Mouse (Mus musculus) hindbrain, postnatal 0 days (tissue): ENCODE measurements around the gene Rnf212b. TPM values are rescaled to one million over a fixed set of nuclear protein-coding genes. Genes with fewer than 3 reads are reported as not detected.

Experiments
- ATAC-seq: fragments of 200-750 bp; cut with Nextera tagmentation; 2 replicates; pipeline ENCODE4 v1.8.0; 2017; ENCODE audit warnings: mild to moderate bottlenecking, moderate TSS enrichment, moderate library complexity
- DNase-seq: peaks from one replicate; pipeline ENCODE4 v3.0.0-alpha.2; 2015; ENCODE audit warnings: low spot score
- H3K27ac ChIP-seq: fragments of 300-500 bp; sonication (generic); 2 replicates; pipeline ENCODE4 v1.5.1; 2014; ENCODE audit warnings: mild to moderate bottlenecking
- H3K27me3 ChIP-seq: fragments of 300-500 bp; sonication (generic); 2 replicates; pipeline ENCODE4 v1.6.1; 2014; ENCODE audit warnings: low read length, mixed read lengths; ENCODE audit not compliant: insufficient read depth
- H3K36me3 ChIP-seq: fragments of 300-500 bp; sonication (generic); 2 replicates; pipeline ENCODE4 v1.6.1; 2014; ENCODE audit warnings: low read length, mixed read lengths; ENCODE audit not compliant: insufficient read depth
- H3K4me1 ChIP-seq: fragments of 300-500 bp; sonication (generic); 2 replicates; pipeline ENCODE4 v1.6.1; 2014; ENCODE audit warnings: antibody characterized with exemption, low read length, mixed read lengths; ENCODE audit not compliant: insufficient read depth
- H3K4me2 ChIP-seq: fragments of 300-500 bp; sonication (generic); 2 replicates; pipeline ENCODE4 v1.6.1; 2014; ENCODE audit warnings: low read depth, mild to moderate bottlenecking, low read length, moderate library complexity, mixed read lengths
- H3K4me3 ChIP-seq: fragments of 300-500 bp; sonication (generic); 2 replicates; pipeline ENCODE4 v1.5.1; 2014; ENCODE audit warnings: low read length
- H3K9ac ChIP-seq: fragments of 300-500 bp; sonication (generic); replicated peaks from 2 replicates; pipeline ENCODE4 v1.6.1; 2014; ENCODE audit warnings: mild to moderate bottlenecking, low read length, moderate library complexity, mixed read lengths
- H3K9me3 ChIP-seq: fragments of 300-500 bp; sonication (generic); 2 replicates; pipeline ENCODE4 v1.6.1; 2016; ENCODE audit warnings: low read length, mixed read lengths
- CTCF ChIP-seq: IDR thresholded peaks from 2 replicates; pipeline ENCODE4 v1.5.1; 2016; ENCODE audit warnings: antibody characterized with exemption, control low read depth, low read depth
- WGBS: fragments of 180-500 bp; shearing (Covaris S2); extraction: QIAGEN DNeasy Blood & Tissue Kit; methylation state at CpG from one replicate; pipeline ENCODE4 v1.1.7; 2014; 5-methylcytosine and 5-hydroxymethylcytosine counted together
- polyA plus RNA-seq: library from polyadenylated mRNA; unstranded; fragments of >200 nt; fragmentation: Nextera tagmentation; extraction: Ambion mirVana; gene quantifications from 2 replicates; pipeline ENCODE4 v1.2.1, GENCODE M21; 2015
- total RNA-seq: library from RNA; depleted of rRNA; stranded (reverse); fragments of >200 nt; gene quantifications from 2 replicates; pipeline ENCODE4 v1.2.3, GENCODE M21; 2014

Rnf212b gene
- total and polyA plus RNA-seq, 2 experiments from 2014 or later = not detected

GRCm38 (mm10) chr14:54877048-54877715 is 63.2 kb downstream of the Rnf212b start, which contains the start of gene Ppp1r3e:
Gene Ppp1r3e (minus strand): TSS chr14:54877550.
- Histone ChIP-seq H3K27me3 (no peaks in the 10 kb centered on the region), H3K4me1 (no peaks in the 10 kb centered on the region; the same call in 1 of the 2 replicates), H3K36me3 (no peaks in the 10 kb centered on the region), H3K27ac (peak within 1 kb of the TSS; percentile 98), H3K9ac (peak within 1 kb of the TSS; percentile 89), H3K4me3 (peak within 1 kb of the TSS; percentile 77), H3K4me2 (peak within 1 kb of the TSS; percentile 94), H3K9me3 (no peaks in the 10 kb centered on the region)
- DNase-seq (peak; percentile 80), ATAC-seq (peak; percentile 86)
- WGBS = under 1% methylated on average over 58 of the region's 61 CpGs
- TF ChIP-seq CTCF = peak; percentile 42; the same call in 1 of the 2 replicates

- Histone ChIP-seq H3K4me1 (peaks cover 7% of the 10 kb centered on the region), H3K27me3 (no peaks in the 10 kb centered on the region), H3K9me3 (no peaks in the 10 kb centered on the region), H3K4me2 (peak within 1 kb of the TSS; percentile 60), H3K9ac (peak within 1 kb of the TSS; percentile 86), H3K4me3 (peak within 1 kb of the TSS; percentile 52), H3K36me3 (0 out of 2 replicates have a peak, but pooled peaks cover 4% of the 10 kb centered on the region), H3K27ac (peak within 1 kb of the TSS; percentile 93)
- DNase-seq (peak; percentile 92), ATAC-seq (peak; percentile 93)
- TF ChIP-seq CTCF = no peak
- under 1% methylated on average over 26 of the region's 27 CpGs for WGBS
These were observed 69.4 kb downstream of the Rnf212b start, which contains the start of the genes Bcl2l2 and Gm20521 for GRCm38 (mm10) chr14:54883154-54884021. Gene Bcl2l2 (plus strand): TSS chr14:54883377. Gene Gm20521 (plus strand): TSS chr14:54883441.

DNA sequence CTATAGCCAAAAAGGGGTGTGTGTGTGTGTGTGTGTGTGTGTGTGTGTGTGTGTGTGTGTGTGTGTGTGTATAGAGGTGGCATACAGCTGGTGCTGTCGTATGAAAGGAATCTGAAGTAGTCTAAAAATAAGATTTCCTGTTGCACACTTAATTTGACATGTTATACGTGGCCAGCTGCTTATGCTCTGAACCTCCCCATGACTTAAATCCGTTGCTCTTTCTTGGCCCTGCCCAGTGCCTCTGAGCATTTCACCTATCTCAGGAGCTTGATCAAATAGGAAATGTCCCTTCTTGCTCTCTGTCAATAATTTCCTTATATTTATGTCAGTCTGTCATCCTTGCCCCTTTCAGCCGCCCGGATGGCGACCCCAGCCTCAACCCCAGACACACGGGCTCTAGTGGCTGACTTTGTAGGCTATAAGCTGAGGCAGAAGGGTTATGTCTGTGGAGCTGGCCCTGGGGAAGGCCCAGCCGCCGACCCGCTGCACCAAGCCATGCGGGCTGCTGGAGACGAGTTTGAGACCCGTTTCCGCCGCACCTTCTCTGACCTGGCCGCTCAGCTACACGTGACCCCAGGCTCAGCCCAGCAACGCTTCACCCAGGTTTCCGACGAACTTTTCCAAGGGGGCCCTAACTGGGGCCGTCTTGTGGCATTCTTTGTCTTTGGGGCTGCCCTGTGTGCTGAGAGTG is 70.2 kb downstream of the Rnf212b start:
- no peak for TF ChIP-seq CTCF
- H3K4me3 ChIP-seq = peak overlapping the region; percentile 52
- DNase-seq = no peak
- 28% methylated on average over 21 of the region's 21 CpGs for WGBS
- H3K9ac ChIP-seq = peak overlapping the region; percentile 86
- peak overlapping the region; percentile 93 for H3K27ac ChIP-seq
- peak overlapping the region; percentile 60 for H3K4me2 ChIP-seq
- peak; percentile 5; the same call in 1 of the 2 replicates for ATAC-seq
- no peaks in the 10 kb centered on the region for H3K9me3 ChIP-seq
- 0 out of 2 replicates have a peak, but pooled peaks cover 4% of the 10 kb centered on the region for H3K36me3 ChIP-seq
- no peaks in the 10 kb centered on the region for H3K27me3 ChIP-seq
- peaks cover 7% of the 10 kb centered on the region for H3K4me1 ChIP-seq

GRCm38 (mm10) chr14:54885309-54885708 is 71.4 kb downstream of the Rnf212b start:
- H3K36me3 ChIP-seq = 0 out of 2 replicates have a peak, but pooled peaks cover 4% of the 10 kb centered on the region
- H3K9me3 ChIP-seq = no peaks in the 10 kb centered on the region
- H3K4me1 ChIP-seq = peaks cover 7% of the 10 kb centered on the region
- TF ChIP-seq CTCF = no peak
- DNase-seq (no peak), ATAC-seq (no peak)
- WGBS = 90% methylated on average over 11 of the region's 11 CpGs
- H3K27ac ChIP-seq = no peak overlapping the region
- no peak overlapping the region for H3K4me3 ChIP-seq
- no peak overlapping the region for H3K9ac ChIP-seq
- no peaks in the 10 kb centered on the region for H3K27me3 ChIP-seq
- no peak overlapping the region for H3K4me2 ChIP-seq

GRCm38 (mm10) chr14:54892200-54892599 is 78.3 kb downstream of the Rnf212b start, which contains the start of gene Pabpn1:
Gene Pabpn1 (plus strand): TSS chr14:54892500.
- Histone ChIP-seq H3K4me1 (no peaks in the 10 kb centered on the region), H3K27me3 (no peaks in the 10 kb centered on the region), H3K4me2 (peak within 1 kb of the TSS; percentile 56), H3K36me3 (peaks cover 14% of the 10 kb centered on the region; the same call in 1 of the 2 replicates), H3K9ac (0 out of 2 replicates have a peak within 1 kb of the TSS, but pooled peaks have one; percentile 28), H3K27ac (peak within 1 kb of the TSS; percentile 61; the same call in 1 of the 2 replicates), H3K9me3 (no peaks in the 10 kb centered on the region), H3K4me3 (peak within 1 kb of the TSS; percentile 96)
- WGBS = 94% methylated on average over 3 of the region's 3 CpGs
- ATAC-seq (no peak), DNase-seq (no peak)
- TF ChIP-seq CTCF = no peak

DNA sequence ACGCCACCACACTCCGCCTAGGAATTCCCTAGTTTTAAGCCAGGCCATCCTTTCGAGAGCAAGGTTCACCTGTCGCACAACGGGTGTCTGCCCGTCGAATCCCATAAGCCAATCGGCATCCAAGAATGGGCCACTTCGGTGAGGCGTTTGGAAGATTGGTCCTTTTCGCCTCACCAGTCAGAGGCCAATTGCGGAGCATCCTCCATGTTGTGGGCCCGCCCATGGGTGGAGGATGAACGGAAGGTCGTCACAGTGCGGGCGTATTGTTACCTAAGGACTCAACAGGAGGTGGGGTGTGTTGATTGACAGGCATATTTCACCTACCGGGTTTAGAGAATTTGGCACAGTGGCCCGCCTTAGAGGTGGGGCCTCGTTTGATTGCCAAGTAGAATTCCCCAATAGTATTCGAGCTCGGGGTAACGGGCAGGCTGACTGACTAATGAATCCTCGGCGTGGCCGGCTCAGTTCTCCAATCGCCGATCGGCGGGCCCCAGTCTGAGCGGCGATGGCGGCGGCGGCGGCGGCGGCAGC is 79.8 kb downstream of the Rnf212b start:
- DNase-seq = peak; percentile 100
- Histone ChIP-seq H3K4me1 (no peaks in the 10 kb centered on the region), H3K27ac (peak overlapping the region; percentile 99), H3K9me3 (no peaks in the 10 kb centered on the region), H3K9ac (peak overlapping the region; percentile 100), H3K36me3 (peaks cover 21% of the 10 kb centered on the region; the same call in 1 of the 2 replicates), H3K27me3 (no peaks in the 10 kb centered on the region), H3K4me2 (peak overlapping the region; percentile 78), H3K4me3 (peak overlapping the region; percentile 96)
- whole genome bisulfite sequencing = under 1% methylated on average over 38 of the region's 38 CpGs
- TF ChIP-seq CTCF = no peak
- peak; percentile 97 for ATAC-seq
